Mouse (Mus musculus) forelimb bud, embryonic 11.5 days (tissue): ENCODE results near the gene Glod4.

Source experiments
- DNase-seq: peaks from one replicate; pipeline ENCODE4 v3.0.0-alpha.2; 2012; ENCODE audit warnings: low read depth, low spot score

Gene Glod4

DNA sequence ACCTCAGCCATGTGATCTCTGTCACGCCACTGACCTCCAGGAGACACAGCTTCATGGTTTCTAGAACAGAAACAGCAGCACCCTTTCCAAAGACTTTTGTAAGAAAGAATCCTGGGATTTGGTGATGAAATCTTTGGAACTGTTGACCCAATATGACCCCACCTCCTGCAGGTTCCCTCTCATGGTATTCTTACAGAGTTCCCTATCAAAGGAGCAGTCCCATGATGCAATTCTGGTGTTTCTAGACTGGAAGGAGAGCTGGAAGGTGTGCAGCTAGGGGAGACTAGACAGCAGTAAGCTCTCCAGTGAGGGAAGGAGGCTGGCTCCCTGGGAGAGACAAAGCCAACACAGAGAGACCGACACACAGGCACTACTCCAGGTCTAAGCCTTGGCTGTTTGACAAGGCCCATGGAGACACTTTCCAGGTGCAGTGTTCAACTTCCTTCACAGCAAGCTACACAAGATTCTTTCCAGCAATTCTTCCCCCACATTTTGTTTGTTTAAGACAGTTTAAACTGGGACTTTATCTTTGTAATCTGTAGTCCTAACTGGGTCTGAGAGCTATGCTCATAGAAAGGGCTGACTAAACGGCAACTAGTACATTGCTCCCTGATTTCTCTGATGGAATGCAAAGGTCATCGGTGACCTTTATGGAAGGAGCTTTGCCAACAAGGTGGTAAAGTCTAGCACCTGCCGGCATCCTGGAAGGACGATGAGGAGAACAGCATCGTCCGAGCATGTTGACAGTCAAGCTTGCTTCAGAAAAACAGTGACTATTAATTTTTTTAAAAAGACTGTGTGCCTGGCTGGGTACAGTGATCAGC, 97.1 kb downstream of the Glod4 start:
- DNase-seq, result no peak

DNA sequence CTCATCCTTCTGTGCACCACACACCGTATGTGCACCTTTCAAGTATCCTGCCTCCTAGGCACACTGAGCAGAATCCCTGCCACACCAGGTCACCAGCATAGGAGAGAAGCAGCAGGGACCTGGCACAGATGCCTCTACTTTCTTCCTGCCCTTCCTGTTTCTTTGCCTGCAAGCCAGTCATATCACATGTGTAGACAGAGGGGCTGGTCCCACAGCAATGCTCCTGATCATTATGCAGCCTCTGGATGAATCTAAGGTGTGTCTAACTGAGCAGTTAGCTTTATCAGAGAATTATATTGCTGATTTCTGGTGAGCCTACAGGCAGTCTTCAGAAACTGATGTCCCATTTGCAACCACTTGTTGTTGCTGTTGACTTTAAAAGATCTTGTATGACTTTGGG, 98.4 kb downstream of the Glod4 start:
- DNase-seq, result no peak

DNA sequence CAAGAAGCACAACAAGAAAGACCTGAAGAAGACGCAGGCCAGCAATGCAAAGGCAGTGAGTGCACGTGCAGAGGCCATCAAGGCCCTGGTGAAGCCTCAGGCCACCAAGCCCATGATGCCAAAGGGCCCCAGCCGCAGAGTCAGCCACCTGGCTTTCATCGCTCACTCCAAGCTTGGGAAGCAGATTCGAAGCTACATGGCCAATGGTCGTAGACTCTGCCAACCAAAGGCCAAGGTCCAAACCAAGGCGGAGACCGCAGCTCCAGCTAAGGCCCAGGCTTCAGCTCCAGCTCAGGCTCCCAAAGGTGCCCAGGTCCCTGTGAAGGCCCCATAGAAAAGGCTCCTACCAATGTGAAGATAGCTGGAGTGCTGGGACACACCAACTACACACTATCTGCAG, 99.1 kb downstream of the Glod4 start:
- no peak for DNase-seq

DNA sequence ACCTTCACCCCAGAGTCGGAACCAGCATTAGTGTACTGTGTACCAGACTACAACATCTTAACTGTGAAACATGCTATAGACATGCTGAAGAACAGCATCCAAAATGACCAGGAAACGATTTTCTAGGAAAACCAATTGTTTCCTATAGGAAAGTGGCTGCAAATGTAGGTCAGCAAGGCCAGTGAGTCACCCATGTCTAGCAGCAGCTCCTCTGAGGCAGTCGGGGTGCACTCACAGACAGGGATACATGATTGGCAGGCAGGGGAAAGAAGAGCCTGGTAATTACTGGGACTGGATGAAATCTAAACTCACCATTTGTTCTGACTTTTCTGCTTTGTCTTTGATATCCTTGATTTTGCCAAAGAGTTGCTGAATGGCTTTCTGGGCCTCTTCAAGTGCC, 105.5 kb downstream of the Glod4 start:
- no peak for DNase-seq

- no peak for DNase-seq
These were observed 107.7 kb downstream of the Glod4 start for GRCm38 (mm10) chr11:76135641-76136437.

DNA sequence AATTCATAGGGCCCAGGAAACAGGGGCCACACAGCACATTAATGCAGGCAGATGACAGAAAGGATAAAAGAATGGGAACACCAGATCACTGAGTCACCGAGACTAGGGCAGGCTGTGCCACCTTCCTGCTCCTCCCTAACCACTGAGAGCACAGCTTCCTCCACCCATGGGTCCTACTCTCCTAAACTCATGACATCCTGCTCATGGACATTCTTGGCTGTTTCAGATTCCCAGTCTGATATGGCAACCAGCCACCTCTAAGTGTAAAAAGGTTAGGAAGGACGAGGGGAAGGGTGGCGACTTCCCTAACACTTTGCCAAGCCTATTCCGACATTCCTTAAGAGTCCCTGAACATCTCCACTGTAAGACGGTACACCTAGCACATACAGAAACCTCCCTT, 112.7 kb downstream of the Glod4 start:
- DNase-seq, result no peak

DNA sequence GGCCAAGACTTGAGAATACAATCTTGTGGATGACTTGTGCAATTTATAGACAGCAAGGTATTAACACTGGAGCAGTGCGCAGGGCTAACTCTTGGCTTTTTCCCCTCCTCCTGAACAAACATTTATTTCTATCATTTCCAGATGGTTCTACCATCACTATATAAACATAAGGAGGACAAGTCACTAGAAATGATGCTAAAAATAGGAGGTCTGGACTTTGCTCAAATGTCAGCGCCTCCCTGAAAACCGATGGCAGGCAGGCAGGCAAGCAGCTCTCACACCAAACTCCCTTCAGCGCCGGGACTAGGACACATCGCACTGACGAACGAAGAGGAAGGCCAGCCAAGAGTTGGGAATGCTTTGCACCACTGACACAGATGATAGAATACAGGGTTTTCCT, 118.1 kb downstream of the Glod4 start:
- DNase-seq, result peak; percentile 25

GRCm38 (mm10) chr11:76123517-76123916, 120.0 kb downstream of the Glod4 start:
- DNase-seq, result no peak

DNA sequence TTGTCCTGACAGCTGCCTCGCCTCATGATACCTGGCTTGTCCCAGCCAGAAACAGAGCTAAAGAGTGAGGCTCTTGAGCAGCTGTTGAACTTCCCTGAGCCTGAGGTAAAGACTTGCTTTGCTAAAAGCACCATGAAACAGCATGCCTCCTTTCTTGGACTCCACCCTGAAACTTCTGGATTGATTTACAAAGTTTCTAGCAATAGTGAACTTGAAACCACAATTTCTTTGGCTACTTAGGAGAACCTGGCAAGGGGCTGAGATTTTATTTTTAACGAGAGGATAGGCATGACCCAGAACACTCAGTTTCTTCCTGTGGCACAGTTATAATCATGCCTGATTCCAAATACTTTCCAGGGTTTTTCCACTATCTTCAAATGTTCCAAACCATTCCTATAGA, 121.0 kb downstream of the Glod4 start:
- no peak for DNase-seq

DNA sequence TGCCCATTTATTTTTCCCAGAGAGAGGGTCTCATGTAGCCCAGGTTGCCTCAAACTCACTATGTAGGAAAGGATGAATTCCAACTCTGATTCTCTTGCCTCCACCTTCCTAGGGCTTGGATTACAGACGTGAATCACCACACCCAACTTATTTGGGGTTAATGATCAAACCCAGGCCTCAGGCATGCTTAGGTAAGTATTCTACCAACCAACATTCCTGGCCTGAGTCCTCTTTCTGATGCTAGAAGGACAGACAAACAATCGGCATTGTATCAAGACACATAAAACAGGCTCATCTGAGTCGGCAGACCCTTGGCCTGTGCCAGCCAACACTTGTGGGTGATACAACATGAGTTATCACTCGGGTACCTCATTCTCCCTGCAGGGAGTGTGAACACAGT, 122.4 kb downstream of the Glod4 start:
- DNase-seq, result no peak

DNA sequence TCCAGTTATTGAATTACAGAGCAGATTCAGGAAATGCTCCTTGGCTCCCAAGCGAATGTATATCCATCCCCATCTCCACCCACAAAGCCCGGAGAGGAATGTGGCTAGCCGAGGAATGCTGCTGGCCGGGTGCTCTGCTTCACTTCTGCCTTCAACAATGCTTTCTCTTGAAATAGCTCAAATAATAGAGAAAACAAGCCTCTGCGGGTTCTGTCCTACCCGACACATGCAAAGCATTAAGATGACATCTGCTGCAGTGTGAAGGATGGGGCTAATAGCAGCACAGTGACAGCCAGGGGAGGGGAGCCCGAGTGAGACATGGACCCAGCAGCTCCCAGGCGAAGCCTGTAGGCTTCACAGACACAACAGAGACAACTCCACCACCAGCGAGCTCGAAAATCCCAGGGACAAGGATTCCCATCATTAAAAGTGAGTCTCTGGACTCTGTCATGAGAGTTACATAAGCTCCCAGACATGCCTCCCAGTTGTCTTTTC, 123.1 kb downstream of the Glod4 start:
- DNase-seq, result peak; percentile 57

- no peak for DNase-seq
These were observed 133.1 kb downstream of the Glod4 start for GRCm38 (mm10) chr11:76110416-76110815.

DNA sequence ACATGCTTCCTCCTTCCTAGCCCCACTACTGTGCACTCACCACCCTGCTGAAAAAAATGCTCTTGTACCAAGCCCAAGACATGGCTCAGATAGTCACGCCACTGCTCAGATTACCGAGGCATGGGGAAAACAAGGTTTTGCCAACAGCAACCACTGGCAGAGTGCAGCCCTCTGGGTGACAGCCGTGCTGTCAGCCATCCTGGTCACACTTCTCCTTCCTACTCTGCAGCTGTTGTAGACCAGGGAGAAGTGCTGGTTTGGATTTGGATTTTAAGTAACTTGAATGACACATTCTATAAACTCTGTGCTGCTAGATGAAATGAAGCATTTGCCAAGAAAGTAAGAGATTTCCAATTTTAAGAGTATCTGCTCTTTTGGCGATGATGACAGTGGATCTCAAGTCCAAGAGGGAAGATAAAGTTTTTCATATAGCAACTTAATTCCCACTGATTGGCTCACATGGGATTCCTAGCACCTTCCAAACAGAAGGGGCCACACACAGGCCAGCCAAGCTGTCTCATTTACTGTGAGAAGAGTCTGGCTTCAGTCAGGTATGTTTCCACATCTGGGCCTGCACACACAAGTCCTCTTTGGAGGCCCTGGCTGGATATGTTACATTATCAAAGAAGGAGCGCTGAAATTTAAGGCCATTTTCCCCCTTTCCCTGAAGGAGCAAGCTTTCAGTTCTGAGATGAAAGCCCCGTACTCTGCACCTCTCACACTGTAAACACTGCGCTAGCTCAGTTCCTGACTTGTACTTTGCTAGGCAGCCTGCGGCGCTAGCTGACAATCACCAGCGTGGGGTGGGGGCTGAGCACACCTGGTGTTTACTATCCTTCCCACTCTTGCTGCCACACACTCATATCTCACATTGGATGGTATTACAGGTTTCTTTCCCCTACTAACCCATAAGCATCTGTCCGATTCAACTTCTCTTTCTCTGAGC, 136.7 kb downstream of the Glod4 start:
- no peak for DNase-seq

- peak; percentile 56 for DNase-seq
These were observed 142.4 kb downstream of the Glod4 start for GRCm38 (mm10) chr11:76101154-76101553.

DNA sequence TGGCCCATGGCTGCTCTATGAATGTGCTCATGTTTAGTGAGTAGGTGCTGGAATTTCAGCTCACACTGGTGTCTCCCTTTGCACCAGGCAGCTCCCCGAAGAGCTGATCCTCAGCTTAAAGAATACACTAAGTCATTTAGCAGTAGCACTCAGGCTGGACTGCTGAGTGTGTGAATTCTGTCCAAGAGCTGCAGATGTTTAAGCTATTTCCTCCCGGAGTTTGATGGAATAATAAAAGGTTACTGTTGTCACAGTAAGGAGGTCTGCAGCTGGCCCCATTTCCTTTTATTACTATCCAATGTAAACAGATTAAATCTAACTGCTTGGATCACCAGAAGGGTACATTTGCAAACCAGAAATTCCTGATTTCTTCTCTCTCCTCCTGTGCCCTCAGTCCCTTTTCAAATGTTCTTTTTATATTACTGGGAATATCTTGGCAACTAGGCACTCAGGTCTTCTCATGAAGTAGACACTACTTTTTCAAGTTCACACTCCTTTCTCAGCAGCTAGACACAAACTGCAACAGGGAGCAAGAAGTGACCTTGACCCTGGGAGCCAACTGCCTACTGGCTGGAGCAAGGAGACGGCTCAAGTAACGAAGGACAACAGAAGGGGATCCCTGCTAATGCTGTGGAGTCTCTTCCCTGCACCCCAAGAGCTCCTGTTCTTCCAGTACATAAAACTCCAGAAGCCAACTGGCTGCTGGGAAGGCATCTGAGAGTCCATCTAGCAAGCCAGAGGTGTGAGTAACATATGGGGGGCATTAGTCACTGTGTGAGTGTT, 144.1 kb downstream of the Glod4 start:
- peak; percentile 63 for DNase-seq

DNA sequence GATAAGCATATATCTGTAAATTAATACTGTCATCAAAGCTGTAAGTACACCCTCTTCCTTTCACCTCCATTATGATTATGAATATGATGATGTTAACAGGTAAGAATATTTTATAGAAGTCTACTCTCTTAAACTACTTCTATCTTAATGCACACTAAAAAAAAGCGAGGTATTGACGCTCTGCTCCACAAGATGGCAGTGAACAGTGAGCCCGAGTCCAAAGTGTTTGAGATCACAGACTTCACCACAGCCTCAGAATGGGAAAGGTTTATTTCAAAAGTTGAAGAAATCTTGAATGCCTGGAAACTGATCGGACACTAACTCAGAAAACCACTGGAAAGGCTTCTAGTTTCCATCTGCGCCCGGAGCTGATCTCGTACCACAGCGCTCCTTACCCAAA, 149.9 kb downstream of the Glod4 start:
- DNase-seq, result no peak

DNA sequence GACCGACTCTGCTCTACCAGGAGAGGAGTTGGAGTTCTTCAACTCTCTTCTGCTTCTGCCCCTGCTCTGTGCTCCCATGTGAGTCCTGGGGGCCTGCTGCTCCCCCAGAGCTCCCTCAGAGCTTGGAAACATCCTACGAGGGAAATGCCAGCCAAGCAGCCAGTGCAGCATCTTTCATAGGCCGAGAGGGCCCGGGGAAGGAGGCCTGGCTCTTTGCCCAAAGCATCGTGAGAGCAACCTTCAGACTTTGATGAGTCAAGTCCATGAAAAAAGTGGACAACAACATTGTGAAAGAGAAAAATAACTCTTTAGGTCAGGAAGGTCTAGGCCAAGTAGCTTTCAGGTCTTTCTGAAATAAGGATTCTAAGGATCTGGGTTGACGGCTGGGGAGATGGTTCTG, 153.7 kb downstream of the Glod4 start:
- DNase-seq, result no peak

DNA sequence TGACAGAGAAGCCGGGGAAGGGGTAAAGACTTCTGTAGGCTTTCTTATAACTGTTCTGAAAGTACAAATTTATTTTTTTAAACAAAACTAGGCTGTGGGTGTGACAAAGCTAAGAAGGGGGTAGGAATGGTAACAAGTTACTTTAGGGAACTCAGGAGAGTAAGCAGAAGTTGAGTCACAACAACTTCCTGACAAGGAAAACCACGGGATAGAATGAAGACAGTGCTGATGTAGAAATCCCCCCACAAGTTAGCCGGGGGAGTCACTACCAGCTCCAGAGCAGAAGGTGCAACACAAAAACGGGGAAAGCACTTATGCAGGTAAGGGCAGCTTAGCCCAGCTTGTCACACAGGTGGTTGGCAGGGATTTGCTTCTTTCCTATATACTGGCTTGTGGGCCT, 155.0 kb downstream of the Glod4 start:
- DNase-seq, result no peak

- no peak for DNase-seq
These were observed 157.5 kb downstream of the Glod4 start for GRCm38 (mm10) chr11:76085898-76086591.

GRCm38 (mm10) chr11:76084943-76085342, 158.6 kb downstream of the Glod4 start:
- no peak for DNase-seq
